Mouse (Mus musculus) liver, postnatal 0 days (tissue): Measurements from ENCODE around the gene Acvr1b. TPM values are rescaled to one million over a fixed set of nuclear protein-coding genes. Genes with fewer than 3 reads are reported as not detected.

Experiments
- ATAC-seq: fragments of 200-750 bp; cut with Nextera tagmentation; 2 replicates; pipeline ENCODE4 v1.8.0; 2017; ENCODE audit warnings: mild to moderate bottlenecking, moderate library complexity
- DNase-seq: peaks from one replicate; pipeline ENCODE4 v3.0.0-alpha.2; 2016
- H3K27ac ChIP-seq: fragments of 300-500 bp; sonication (generic); 2 replicates; pipeline ENCODE4 v1.5.1; 2014; ENCODE audit warnings: antibody characterized with exemption, moderate library complexity, mild to moderate bottlenecking, low read depth
- H3K27me3 ChIP-seq: fragments of 300-500 bp; sonication (generic); 2 replicates; pipeline ENCODE4 v1.6.1; 2014; ENCODE audit warnings: low read length, control low read depth, mixed read lengths; ENCODE audit not compliant: insufficient read depth
- H3K36me3 ChIP-seq: fragments of 300-500 bp; sonication (generic); replicated peaks from 2 replicates; pipeline ENCODE4 v1.6.1; 2014; ENCODE audit warnings: mild to moderate bottlenecking, control low read depth, low read length, moderate library complexity, mixed read lengths; ENCODE audit not compliant: insufficient read depth
- H3K4me1 ChIP-seq: fragments of 300-500 bp; sonication (generic); 2 replicates; pipeline ENCODE4 v1.6.1; 2014; ENCODE audit warnings: antibody characterized with exemption, mild to moderate bottlenecking, control low read depth; ENCODE audit not compliant: insufficient read depth
- H3K4me2 ChIP-seq: fragments of 300-500 bp; sonication (generic); 2 replicates; pipeline ENCODE4 v1.6.1; 2014; ENCODE audit warnings: low read depth, mild to moderate bottlenecking, low read length, moderate library complexity, mixed read lengths
- H3K4me3 ChIP-seq: fragments of 300-500 bp; sonication (generic); 2 replicates; pipeline ENCODE4 v1.5.1; 2014; ENCODE audit warnings: low read depth, low read length
- H3K9ac ChIP-seq: fragments of 300-500 bp; sonication (generic); replicated peaks from 2 replicates; pipeline ENCODE4 v1.6.1; 2014; ENCODE audit warnings: mild to moderate bottlenecking, moderate library complexity
- H3K9me3 ChIP-seq: fragments of 300-500 bp; sonication (generic); 2 replicates; pipeline ENCODE4 v1.6.1; 2016; ENCODE audit warnings: mild to moderate bottlenecking, control low read depth, low read length, mixed read lengths
- CTCF ChIP-seq: sonication (generic); IDR thresholded peaks from 2 replicates; pipeline ENCODE4 v1.5.1; 2016; ENCODE audit warnings: antibody characterized with exemption, low read depth
- EP300 ChIP-seq: IDR thresholded peaks from 2 replicates; pipeline ENCODE4 v1.6.1; 2016; ENCODE audit warnings: antibody characterized with exemption, low read depth, mild to moderate bottlenecking
- WGBS: fragments of 180-500 bp; shearing (Covaris S2); extraction: QIAGEN DNeasy Blood & Tissue Kit; methylation state at CpG from one replicate; pipeline ENCODE4 v1.1.7; 2014; ENCODE audit not compliant: insufficient replicate concordance; 5-methylcytosine and 5-hydroxymethylcytosine counted together
- polyA plus RNA-seq: library from polyadenylated mRNA; unstranded; fragments of >200 nt; fragmentation: Nextera tagmentation; extraction: Ambion mirVana; gene quantifications from 2 replicates; pipeline ENCODE4 v1.2.1, GENCODE M21; 2015

The Acvr1b gene
- polyA plus RNA-seq, 1 experiment from 2014 or later, result 2.2 TPM

DNA sequence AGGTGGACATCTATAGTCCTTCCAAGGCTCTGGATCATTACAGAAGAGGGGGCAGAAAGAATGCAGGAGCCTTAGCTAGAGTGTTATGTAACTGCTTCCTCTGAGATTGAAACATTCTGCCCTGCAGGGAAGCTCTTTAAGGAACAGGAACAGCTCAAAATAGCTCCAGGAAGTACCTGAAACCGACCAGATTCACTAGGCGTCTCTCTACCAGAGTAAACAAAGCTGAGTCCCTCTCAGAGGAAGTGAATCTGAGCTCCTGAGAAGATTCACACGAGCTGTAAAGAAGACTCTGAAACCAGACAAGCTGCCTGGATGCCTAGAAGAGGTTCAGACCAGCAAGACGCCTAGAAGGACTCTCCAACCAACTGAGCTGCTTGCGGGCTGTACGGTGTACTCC, 78.7 kb downstream of the Acvr1b start:
- no peaks in the 10 kb centered on the region for H3K9me3 ChIP-seq
- DNase-seq (no peak), ATAC-seq (no peak)
- no peak overlapping the region for H3K9ac ChIP-seq
- no peaks in the 10 kb centered on the region for H3K36me3 ChIP-seq
- H3K27me3 ChIP-seq, result peaks cover 3% of the 10 kb centered on the region; the same call in 1 of the 2 replicates
- peaks cover 17% of the 10 kb centered on the region for H3K4me1 ChIP-seq
- no peak overlapping the region for H3K4me3 ChIP-seq
- no peak overlapping the region for H3K27ac ChIP-seq
- 59% methylated on average over 6 of the region's 6 CpGs for WGBS
- no peak overlapping the region for H3K4me2 ChIP-seq
- TF ChIP-seq EP300, result no peak

DNA sequence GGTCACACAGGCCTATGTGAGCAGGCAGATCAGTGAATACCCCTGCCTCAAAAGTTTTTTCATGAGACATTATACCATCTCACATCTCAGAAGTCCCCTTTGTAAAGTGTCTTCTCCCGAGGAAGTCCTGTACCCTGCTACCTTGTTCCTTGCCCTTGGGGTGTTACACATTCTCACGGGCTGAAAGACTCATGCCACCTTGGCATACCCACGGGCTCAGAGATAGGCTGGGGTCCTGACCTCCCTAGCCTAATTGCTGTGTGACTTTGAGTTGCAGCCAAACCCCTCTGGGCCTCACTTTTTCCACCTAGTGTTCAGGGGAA, 79.7 kb downstream of the Acvr1b start:
- H3K27me3 ChIP-seq, result peaks cover 3% of the 10 kb centered on the region; the same call in 1 of the 2 replicates
- no peak for DNase-seq
- H3K4me2 ChIP-seq, result peak overlapping the region; percentile 73
- ATAC-seq, result 0 out of 2 replicates have a peak, but pooled peaks have one; percentile 1
- WGBS, result 39% methylated on average over 3 of the region's 3 CpGs
- peak overlapping the region; percentile 47 for H3K4me3 ChIP-seq
- H3K9ac ChIP-seq, result peak overlapping the region; percentile 58; the same call in 1 of the 2 replicates
- no peak overlapping the region for H3K27ac ChIP-seq
- H3K36me3 ChIP-seq, result no peaks in the 10 kb centered on the region
- TF ChIP-seq CTCF, result no peak
- no peak for TF ChIP-seq EP300
- H3K9me3 ChIP-seq, result no peaks in the 10 kb centered on the region
- H3K4me1 ChIP-seq, result peaks cover 20% of the 10 kb centered on the region

DNA sequence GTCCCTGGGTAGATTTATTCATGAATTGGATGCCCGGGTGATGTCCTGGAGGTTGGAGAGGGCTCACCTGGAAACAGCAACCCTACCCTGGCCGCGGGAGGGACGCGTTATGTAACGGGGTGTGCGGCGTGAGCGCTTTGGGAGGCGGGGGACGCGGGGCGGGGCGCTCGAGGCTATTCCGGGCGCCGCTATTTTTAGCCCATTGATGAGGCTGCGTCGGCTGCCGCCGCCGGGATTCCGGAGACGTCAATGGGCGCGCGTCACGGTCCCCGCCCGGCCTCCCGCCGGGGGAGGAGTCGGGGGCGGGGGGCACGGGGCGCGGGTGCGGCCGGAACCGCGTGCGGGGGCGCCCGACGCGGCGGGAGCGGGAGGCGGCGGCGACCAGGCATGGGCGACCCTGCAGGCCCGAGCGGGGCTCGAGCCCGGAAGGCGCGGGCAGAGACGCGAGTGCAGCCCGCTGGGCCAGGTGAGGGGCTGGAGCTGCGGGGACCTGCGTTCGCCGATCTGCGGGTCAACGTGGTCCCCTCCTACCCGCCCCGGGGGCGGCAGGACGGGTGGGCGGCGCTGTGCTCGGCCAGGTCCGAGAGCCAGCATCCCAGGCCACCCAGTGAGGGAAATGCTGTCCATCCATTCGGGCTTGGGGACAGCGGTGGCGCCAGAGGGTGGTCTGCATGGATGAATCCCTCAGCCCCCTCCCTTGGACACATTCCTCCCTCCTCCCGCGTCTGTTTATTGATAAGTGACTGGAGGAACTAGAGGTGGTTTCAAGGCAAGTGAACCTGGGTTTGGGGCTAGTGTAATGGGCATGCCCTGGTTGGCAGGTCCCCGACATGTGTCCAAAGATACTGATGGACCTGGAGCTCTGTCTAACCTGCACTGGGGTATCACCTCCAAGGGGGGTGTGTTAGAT, 80.3 kb downstream of the Acvr1b start, which contains the start of gene Nr4a1:
Gene Nr4a1 (plus strand): TSS at position 384 of the 910 bp plus-strand sequence.
- H3K4me1 ChIP-seq, result peaks cover 20% of the 10 kb centered on the region
- peak; percentile 64 for DNase-seq

DNA sequence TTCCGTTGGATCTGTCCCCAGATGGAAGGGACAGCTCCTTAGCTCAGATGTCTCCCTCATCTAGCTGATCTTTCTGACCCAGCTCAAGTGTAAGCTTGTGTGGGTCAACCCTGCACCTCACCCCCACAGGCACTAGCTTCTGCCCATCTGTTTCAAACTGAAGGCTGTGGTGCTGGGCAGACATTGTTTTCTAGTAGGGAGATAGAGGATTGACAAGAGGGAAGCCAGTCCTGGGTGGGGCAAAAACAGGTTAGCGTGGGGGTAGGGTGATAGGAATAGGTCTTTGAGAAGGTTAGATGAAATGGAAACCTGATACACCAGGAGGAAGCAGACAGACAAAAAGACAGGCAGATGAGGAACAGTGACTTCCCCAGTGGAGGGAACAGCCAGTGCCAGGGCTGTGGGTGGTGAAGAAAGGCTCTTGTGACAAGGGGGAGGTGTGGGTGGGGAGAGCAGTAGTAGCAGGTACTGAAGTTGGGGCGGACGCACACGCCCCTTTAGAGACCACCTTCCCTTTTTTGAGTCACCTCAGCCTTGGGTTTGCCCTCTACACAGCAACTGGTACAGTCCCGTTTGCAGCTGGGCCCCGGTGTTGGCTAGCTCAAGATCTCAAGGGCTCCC, 82.1 kb downstream of the Acvr1b start:
- Histone ChIP-seq H3K4me3 (no peak overlapping the region), H3K4me2 (no peak overlapping the region), H3K9me3 (no peaks in the 10 kb centered on the region), H3K9ac (no peak overlapping the region), H3K36me3 (no peaks in the 10 kb centered on the region), H3K4me1 (peaks cover 22% of the 10 kb centered on the region), H3K27me3 (peaks cover 3% of the 10 kb centered on the region; the same call in 1 of the 2 replicates), H3K27ac (peak overlapping the region; percentile 62)
- ATAC-seq (no peak), DNase-seq (no peak)
- WGBS, result 63% methylated on average over 7 of the region's 7 CpGs
- TF ChIP-seq EP300 (no peak), CTCF (no peak)

More for the DNA sequence above, 80.3 kb downstream of the Acvr1b start, which contains the start of gene Nr4a1:
- no peak within 1 kb of the TSS; the same call in 1 of the 2 replicates for H3K27ac ChIP-seq
- peaks cover 3% of the 10 kb centered on the region; the same call in 1 of the 2 replicates for H3K27me3 ChIP-seq
- H3K9ac ChIP-seq, result peak within 1 kb of the TSS; percentile 58
- TF ChIP-seq CTCF (no peak), EP300 (no peak)
- no peaks in the 10 kb centered on the region for H3K9me3 ChIP-seq
- H3K36me3 ChIP-seq, result no peaks in the 10 kb centered on the region
- WGBS, result 2% methylated on average over 77 of the region's 82 CpGs
- peak; percentile 46 for ATAC-seq
- H3K4me3 ChIP-seq, result peak within 1 kb of the TSS; percentile 47
- peak within 1 kb of the TSS; percentile 73 for H3K4me2 ChIP-seq

DNA sequence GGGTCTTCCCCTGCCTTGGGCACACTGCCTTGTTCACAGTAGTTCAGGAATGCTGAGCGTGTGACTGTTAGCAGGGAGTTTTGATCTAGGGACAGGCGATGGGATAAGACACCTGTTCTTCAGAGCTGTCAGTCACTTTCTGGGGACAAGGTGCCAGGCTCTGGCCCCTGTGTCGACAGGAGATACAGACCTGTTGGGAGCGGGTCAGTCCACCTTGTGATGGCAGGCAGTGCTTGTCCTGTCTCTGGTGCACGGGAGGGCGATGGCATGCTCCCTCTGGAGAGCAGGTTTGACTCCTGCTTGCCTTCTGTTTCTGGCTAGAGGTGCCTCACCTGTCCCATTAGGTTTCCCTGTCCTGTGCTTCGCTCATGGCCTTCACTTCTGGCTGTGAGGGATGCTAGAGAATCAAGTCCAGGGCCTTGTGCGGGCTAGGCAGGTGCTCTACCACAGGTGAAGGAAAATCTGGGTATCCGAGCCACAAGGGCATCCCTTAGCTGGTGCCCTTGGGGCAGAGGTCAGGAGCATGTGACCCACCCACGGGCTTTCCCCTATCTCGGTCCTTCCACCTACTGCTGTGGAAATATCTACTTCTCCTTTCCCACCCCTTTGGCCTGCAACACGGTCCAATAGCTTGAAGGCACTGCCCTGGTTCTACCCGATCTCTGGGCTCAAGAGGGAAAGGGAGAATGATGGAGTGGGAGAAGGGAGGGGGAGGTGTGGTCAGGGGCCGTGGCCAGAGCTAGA, 82.8 kb downstream of the Acvr1b start:
- H3K4me2 ChIP-seq, result no peak overlapping the region
- peaks cover 29% of the 10 kb centered on the region for H3K4me1 ChIP-seq
- no peaks in the 10 kb centered on the region for H3K9me3 ChIP-seq
- H3K27ac ChIP-seq, result peak overlapping the region; percentile 62
- WGBS, result 58% methylated on average over 14 of the region's 14 CpGs
- no peak for TF ChIP-seq EP300
- no peak for TF ChIP-seq CTCF
- DNase-seq (no peak), ATAC-seq (0 out of 2 replicates have a peak, but pooled peaks have one; percentile 11)
- H3K36me3 ChIP-seq, result no peaks in the 10 kb centered on the region
- peaks cover 3% of the 10 kb centered on the region; the same call in 1 of the 2 replicates for H3K27me3 ChIP-seq
- no peak overlapping the region for H3K9ac ChIP-seq
- H3K4me3 ChIP-seq, result no peak overlapping the region
